Mouse (Mus musculus): ENCODE measurements around the gene Kcnq1. TPM values are rescaled to one million over a fixed set of nuclear protein-coding genes. Genes with fewer than 3 reads are reported as not detected.

The Kcnq1 gene
- total and polyA plus RNA-seq, 3 experiments, result not detected

DNA sequence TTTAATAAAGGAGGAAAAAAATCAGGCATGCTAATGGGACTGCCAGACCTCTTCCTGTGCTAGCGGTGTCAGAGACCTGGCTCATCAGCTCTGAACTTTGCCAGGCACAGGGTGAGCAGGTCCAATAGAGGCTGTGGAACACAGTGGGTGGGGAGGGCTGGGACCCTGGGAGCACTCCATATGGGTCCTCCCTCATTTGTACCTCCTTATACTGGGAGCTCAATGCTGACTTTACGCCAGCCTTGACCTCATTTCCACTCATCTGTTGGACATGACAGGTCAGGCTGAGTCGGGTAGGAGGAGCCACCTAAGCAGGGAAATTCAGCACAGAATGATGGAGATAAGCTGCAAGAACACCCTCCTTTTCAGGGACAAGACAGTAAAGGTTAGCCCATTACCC is 38.3 kb upstream of the Kcnq1 start:
- Histone ChIP-seq H3K4me3 (replicated peaks in 1 of 3; ENCODE audit: low read depth in 2 of 3, low read length in 2 of 3, poor library complexity in 1 of 3) (no peak overlapping the region), H3K79me2 (replicated peaks; ENCODE audit: control insufficient read depth, extremely low read depth, insufficient read depth, poor library complexity, severe bottlenecking) (peaks cover 17% of the 10 kb centered on the region), H3K4me2 (ENCODE audit: insufficient read depth, low read depth, poor library complexity, severe bottlenecking) (peak overlapping the region; percentile 52; the same call in 1 of the 2 replicates), H3K4me1 (ENCODE audit: control insufficient read depth in 1 of 2, insufficient read depth in 2 of 2) (peaks cover 7 to 31% of the 10 kb centered on the region in 2 experiments), H3K9ac (ENCODE audit: insufficient read depth, low read depth) (no peak overlapping the region), H3K27ac (ENCODE audit: insufficient read depth, low read depth) (peak overlapping the region; percentile 74; the same call in 1 of the 2 replicates), H3K9me3 (replicated peaks; ENCODE audit: low read length) (no peaks in the 10 kb centered on the region), H3K27me3 (replicated peaks) (no peaks in the 10 kb centered on the region), H3K36me3 (replicated peaks in 1 of 2; ENCODE audit: control insufficient read depth in 1 of 2, insufficient read depth in 1 of 2, low read length in 1 of 2) (peaks cover 52 to 87% of the 10 kb centered on the region in 2 experiments)
- dilution Hi-C loops (cut with MboI; ENCODE audit: extremely low pct_ligation_motif_present, extremely low pct_unique_long_range_greater_than_20kb, low sequenced_read_pairs) (no loop called here), in situ Hi-C loops (cut with MboI; ENCODE audit: low pct_ligation_motif_present, low pct_unique_long_range_greater_than_20kb, low sequenced_read_pairs) (loop anchor here (5.0 kb wide), 1 partner anchor 61 kb away; the partner anchor contains the start of gene Tspan32)
- no peak for TF ChIP-seq ZKSCAN1 (IDR thresholded peaks at IDR 0.05; ENCODE audit: borderline replicate concordance, low read depth, low read length)
- no peak for TF ChIP-seq EP300 (IDR thresholded peaks at IDR 0.05; ENCODE audit: low read length)
- TF ChIP-seq ZNF384 (IDR thresholded peaks at IDR 0.05; ENCODE audit: low read depth, low read length), result no peak
- TF ChIP-seq JUN (IDR thresholded peaks at IDR 0.05; ENCODE audit: insufficient read depth, low read depth, low read length), result no peak
- no peak for TF ChIP-seq HCFC1 (IDR thresholded peaks at IDR 0.05; ENCODE audit: low read depth, low read length)
- no peak for TF ChIP-seq ZMIZ1 (IDR thresholded peaks at IDR 0.05; ENCODE audit: low read depth, low read length)
- TF ChIP-seq POLR2AphosphoS2 (IDR thresholded peaks at IDR 0.05; ENCODE audit: low read depth, low read length), result no peak
- no peak for TF ChIP-seq PAX5 (IDR thresholded peaks at IDR 0.05; ENCODE audit: low read length)
- TF ChIP-seq KAT2A (IDR thresholded peaks at IDR 0.05; ENCODE audit: insufficient replicate concordance, low read length), result no peak
- DNase-seq (ENCODE audit: extremely low read depth), result no peak

GRCm38 (mm10) chr7:143068316-143068881 is 37.8 kb upstream of the Kcnq1 start:
- no peaks in the 10 kb centered on the region for H3K9me3 ChIP-seq (replicated peaks; ENCODE audit: low read length)
- dilution Hi-C loops (cut with MboI; ENCODE audit: extremely low pct_ligation_motif_present, extremely low pct_unique_long_range_greater_than_20kb, low sequenced_read_pairs), result no loop called here
- in situ Hi-C loops (cut with MboI; ENCODE audit: low pct_ligation_motif_present, low pct_unique_long_range_greater_than_20kb, low sequenced_read_pairs), result loop anchor here (5.0 kb wide), 1 partner anchor 61 kb away; the partner anchor contains the start of gene Tspan32
- peak overlapping the region; percentile 52 for H3K4me2 ChIP-seq (ENCODE audit: insufficient read depth, low read depth, poor library complexity, severe bottlenecking)
- H3K27me3 ChIP-seq (replicated peaks), result no peaks in the 10 kb centered on the region
- peak; percentile 58 for DNase-seq (ENCODE audit: extremely low read depth)
- H3K9ac ChIP-seq (ENCODE audit: insufficient read depth, low read depth), result peak overlapping the region; percentile 52
- peaks cover 17% of the 10 kb centered on the region for H3K79me2 ChIP-seq (replicated peaks; ENCODE audit: control insufficient read depth, extremely low read depth, insufficient read depth, poor library complexity, severe bottlenecking)
- H3K4me3 ChIP-seq (replicated peaks in 1 of 3; ENCODE audit: low read depth in 2 of 3, low read length in 2 of 3, poor library complexity in 1 of 3), result peak overlapping the region; percentile 38 to 47 (median 46)
- peak overlapping the region; percentile 74 for H3K27ac ChIP-seq (ENCODE audit: insufficient read depth, low read depth)
- peaks cover 7 to 34% of the 10 kb centered on the region in 2 experiments for H3K4me1 ChIP-seq (ENCODE audit: control insufficient read depth in 1 of 2, insufficient read depth in 2 of 2)
- peaks cover 47 to 83% of the 10 kb centered on the region in 2 experiments for H3K36me3 ChIP-seq (replicated peaks in 1 of 2; ENCODE audit: control insufficient read depth in 1 of 2, insufficient read depth in 1 of 2, low read length in 1 of 2)
- TF ChIP-seq NRF1 (IDR thresholded peaks at IDR 0.05; ENCODE audit: low read depth, low read length) (no peak), MAZ (IDR thresholded peaks at IDR 0.05; ENCODE audit: low read depth, low read length) (0 out of 2 replicates have a peak, but pooled peaks have one; percentile 5)
